Mouse (Mus musculus) embryonic facial prominence, embryonic 11.5 days (tissue): ENCODE data around the gene 1810062G17Rik. TPM values are rescaled to one million over a fixed set of nuclear protein-coding genes. Genes with fewer than 3 reads are reported as not detected.

Experiments used
- ATAC-seq: fragments of 200-750 bp; cut with Nextera tagmentation; replicated peaks from 2 replicates; pipeline ENCODE4 v1.8.0; 2017; ENCODE audit warnings: low read depth; ENCODE audit not compliant: insufficient number of reproducible peaks, low FRiP score, low TSS enrichment
- DNase-seq: peaks from one replicate; pipeline ENCODE4 v3.0.0-alpha.2; 2015; ENCODE audit warnings: low spot score
- H3K27ac ChIP-seq: fragments of 300-500 bp; sonication (generic); replicated peaks from 2 replicates; pipeline ENCODE4 v1.5.1; 2014; ENCODE audit warnings: mild to moderate bottlenecking, low read depth, low read length, control low read depth
- H3K27me3 ChIP-seq: fragments of 300-500 bp; sonication (generic); 2 replicates; pipeline ENCODE4 v1.6.1; 2014; ENCODE audit warnings: mild to moderate bottlenecking, low read length, moderate library complexity, mixed read lengths; ENCODE audit not compliant: control insufficient read depth, insufficient read depth
- H3K36me3 ChIP-seq: fragments of 300-500 bp; sonication (generic); replicated peaks from 2 replicates; pipeline ENCODE4 v1.6.1; 2014; ENCODE audit warnings: low read depth, mild to moderate bottlenecking, low read length, moderate library complexity, mixed read lengths; ENCODE audit not compliant: control insufficient read depth, insufficient read depth
- H3K4me1 ChIP-seq: fragments of 300-500 bp; sonication (generic); 2 replicates; pipeline ENCODE4 v1.6.1; 2014; ENCODE audit warnings: low read length, mixed read lengths; ENCODE audit not compliant: control insufficient read depth, insufficient read depth
- H3K4me2 ChIP-seq: fragments of 300-500 bp; sonication (generic); 2 replicates; pipeline ENCODE4 v1.6.1; 2014; ENCODE audit warnings: low read depth, mild to moderate bottlenecking, control low read depth, low read length, moderate library complexity
- H3K4me3 ChIP-seq: fragments of 300-500 bp; sonication (generic); 2 replicates; pipeline ENCODE4 v1.5.1; 2014; ENCODE audit warnings: low read depth, low read length, control low read depth
- H3K9ac ChIP-seq: fragments of 300-500 bp; sonication (generic); replicated peaks from 2 replicates; pipeline ENCODE4 v1.6.1; 2014; ENCODE audit warnings: mild to moderate bottlenecking, control low read depth, low read length
- H3K9me3 ChIP-seq: fragments of 300-500 bp; sonication (generic); replicated peaks from 2 replicates; pipeline ENCODE4 v1.6.1; 2016; ENCODE audit warnings: mild to moderate bottlenecking, low read length, inconsistent platforms, mixed read lengths; ENCODE audit not compliant: control insufficient read depth
- WGBS: fragments of 180-500 bp; shearing (Covaris S2); extraction: QIAGEN DNeasy Blood & Tissue Kit; methylation state at CpG from one replicate; pipeline ENCODE4 v1.1.7; 2014; 5-methylcytosine and 5-hydroxymethylcytosine counted together
- polyA plus RNA-seq: library from polyadenylated mRNA; unstranded; fragments of >200 nt; fragmentation: Nextera tagmentation; extraction: Ambion mirVana; gene quantifications from 2 replicates; pipeline ENCODE4 v1.2.1, GENCODE M21; 2014

Gene 1810062G17Rik
- polyA plus RNA-seq, 1 experiment from 2014 or later = 0.39 TPM

DNA sequence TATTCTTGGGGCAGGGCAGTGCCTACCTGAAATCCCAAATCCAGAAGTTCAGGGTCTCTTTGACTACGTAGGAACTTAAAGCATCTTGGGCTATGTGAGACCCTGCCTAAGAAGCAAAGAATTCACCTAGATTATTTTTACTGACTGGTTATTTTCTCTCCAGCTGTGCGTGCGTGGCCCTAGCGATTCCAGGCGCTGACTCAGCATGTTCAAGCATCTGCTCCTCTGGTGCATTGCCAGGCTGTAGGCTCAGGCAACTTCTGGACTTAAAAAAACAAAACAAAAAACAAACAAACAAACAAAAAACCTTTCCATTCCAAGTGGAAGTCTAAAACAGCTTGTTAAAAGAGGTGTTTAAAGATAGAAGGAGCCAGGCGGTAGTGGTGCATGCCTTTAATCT is 22.5 kb downstream of the 1810062G17Rik start:
- no peaks in the 10 kb centered on the region for H3K27me3 ChIP-seq
- H3K27ac ChIP-seq = no peak overlapping the region
- H3K4me2 ChIP-seq = no peak overlapping the region
- no peak overlapping the region for H3K4me3 ChIP-seq
- H3K9me3 ChIP-seq = no peaks in the 10 kb centered on the region
- no peaks in the 10 kb centered on the region for H3K36me3 ChIP-seq
- DNase-seq = no peak
- WGBS = 86% methylated on average over 6 of the region's 6 CpGs
- no peak for ATAC-seq
- H3K9ac ChIP-seq = no peak overlapping the region
- H3K4me1 ChIP-seq = no peaks in the 10 kb centered on the region

- H3K27me3 ChIP-seq = no peaks in the 10 kb centered on the region
- 95% methylated on average over 7 of the region's 7 CpGs for WGBS
These were observed 23.7 kb downstream of the 1810062G17Rik start for GRCm38 (mm10) chr3:36499418-36499817.

GRCm38 (mm10) chr3:36500976-36501375 is 25.2 kb downstream of the 1810062G17Rik start:
- no peak overlapping the region for H3K27ac ChIP-seq
- H3K9ac ChIP-seq = no peak overlapping the region
- ATAC-seq = no peak
- no peaks in the 10 kb centered on the region for H3K4me1 ChIP-seq
- H3K27me3 ChIP-seq = no peaks in the 10 kb centered on the region
- no peak overlapping the region for H3K4me2 ChIP-seq
- H3K4me3 ChIP-seq = no peak overlapping the region
- H3K36me3 ChIP-seq = no peaks in the 10 kb centered on the region
- no peak for DNase-seq
- no peaks in the 10 kb centered on the region for H3K9me3 ChIP-seq
- WGBS = 87% methylated on average over 8 of the region's 8 CpGs

More at GRCm38 (mm10) chr3:36499418-36499817, 23.7 kb downstream of the 1810062G17Rik start:
- Histone ChIP-seq H3K36me3 (no peaks in the 10 kb centered on the region), H3K4me1 (no peaks in the 10 kb centered on the region), H3K9me3 (no peaks in the 10 kb centered on the region), H3K4me3 (no peak overlapping the region), H3K27ac (no peak overlapping the region), H3K9ac (no peak overlapping the region), H3K4me2 (no peak overlapping the region)
- no peak for ATAC-seq
- no peak for DNase-seq

GRCm38 (mm10) chr3:36501546-36501945 is 25.8 kb downstream of the 1810062G17Rik start:
- ATAC-seq = no peak
- WGBS = 76% methylated on average over 7 of the region's 7 CpGs
- no peaks in the 10 kb centered on the region for H3K9me3 ChIP-seq

GRCm38 (mm10) chr3:36505306-36505705 is 29.6 kb downstream of the 1810062G17Rik start:
- Histone ChIP-seq H3K36me3 (no peaks in the 10 kb centered on the region), H3K9me3 (no peaks in the 10 kb centered on the region), H3K27me3 (no peaks in the 10 kb centered on the region), H3K4me1 (no peaks in the 10 kb centered on the region), H3K27ac (no peak overlapping the region), H3K4me2 (no peak overlapping the region), H3K9ac (no peak overlapping the region), H3K4me3 (no peak overlapping the region)
- 81% methylated on average over 8 of the region's 8 CpGs for WGBS
- DNase-seq (no peak), ATAC-seq (no peak)

More at GRCm38 (mm10) chr3:36501546-36501945, 25.8 kb downstream of the 1810062G17Rik start:
- H3K9ac ChIP-seq = no peak overlapping the region
- no peaks in the 10 kb centered on the region for H3K4me1 ChIP-seq
- no peak for DNase-seq
- H3K4me2 ChIP-seq = no peak overlapping the region
- no peaks in the 10 kb centered on the region for H3K36me3 ChIP-seq
- H3K27ac ChIP-seq = no peak overlapping the region
- no peak overlapping the region for H3K4me3 ChIP-seq
- no peaks in the 10 kb centered on the region for H3K27me3 ChIP-seq

DNA sequence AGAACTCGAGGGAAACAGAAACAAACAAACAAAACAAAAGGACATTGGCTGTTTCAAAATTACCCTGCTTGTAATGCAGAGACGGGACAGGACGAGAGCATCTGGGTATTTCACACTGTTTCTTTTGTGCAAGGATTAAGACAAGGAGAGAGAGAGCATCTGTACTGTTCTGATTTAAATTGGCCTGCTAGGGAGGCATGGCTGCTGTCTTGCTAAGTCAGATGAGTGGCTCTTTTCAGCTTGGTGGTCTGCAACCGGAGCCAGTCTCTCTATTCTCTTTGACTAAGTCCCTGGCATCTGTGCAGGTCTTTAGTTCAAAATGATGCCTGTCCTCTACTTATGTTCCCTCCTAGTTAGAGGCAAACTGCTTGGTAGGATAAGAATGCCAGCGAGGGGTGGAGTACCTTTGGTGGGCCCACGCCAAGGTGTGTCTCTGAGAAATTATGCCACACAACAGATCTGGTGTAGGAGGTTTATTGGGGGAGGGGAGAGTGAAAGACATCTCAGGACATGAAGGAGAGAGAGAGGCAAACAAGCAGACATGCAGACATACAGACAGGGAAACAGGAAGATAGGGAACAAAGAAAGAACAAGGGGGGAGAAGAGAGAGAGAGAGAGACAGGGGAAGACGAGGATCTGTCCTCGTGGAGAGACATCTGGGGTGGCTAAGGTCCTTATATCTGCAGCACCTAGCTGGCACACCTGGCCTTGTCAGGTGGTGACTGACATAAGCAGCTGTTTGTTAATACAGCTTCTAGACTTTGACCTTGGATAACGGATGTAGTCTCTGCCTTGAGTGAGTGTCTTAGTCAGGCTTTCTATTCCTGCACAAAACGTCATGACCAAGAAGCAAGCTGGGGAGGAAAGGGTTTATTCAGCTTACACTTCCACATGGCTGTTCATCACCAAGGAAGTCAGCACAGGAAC is 30.3 kb downstream of the 1810062G17Rik start:
- Histone ChIP-seq H3K4me2 (no peak overlapping the region), H3K9me3 (no peaks in the 10 kb centered on the region), H3K27ac (no peak overlapping the region), H3K9ac (no peak overlapping the region), H3K4me1 (no peaks in the 10 kb centered on the region), H3K4me3 (no peak overlapping the region), H3K36me3 (no peaks in the 10 kb centered on the region), H3K27me3 (no peaks in the 10 kb centered on the region)
- 61% methylated on average over 10 of the region's 10 CpGs for WGBS
- ATAC-seq = no peak
- DNase-seq = no peak

DNA sequence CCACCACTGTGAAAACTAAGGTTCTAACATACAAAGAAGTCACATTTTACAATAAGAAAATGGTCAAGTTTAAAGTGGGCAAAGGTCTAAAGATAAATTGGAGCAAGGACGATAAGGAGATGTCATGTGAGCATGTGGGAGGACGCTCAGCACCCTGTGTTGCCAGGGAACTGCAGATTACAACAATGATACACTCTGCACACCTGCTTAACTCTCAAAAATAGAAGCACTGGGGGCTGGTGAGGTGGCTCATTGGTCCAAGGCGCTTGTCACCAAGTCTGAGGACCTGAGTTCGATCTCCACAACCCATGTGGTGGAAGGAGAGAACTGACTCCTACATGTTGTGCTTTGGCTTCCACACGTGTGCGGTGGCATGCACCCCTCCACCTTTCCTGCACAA is 35.8 kb downstream of the 1810062G17Rik start:
- DNase-seq (no peak), ATAC-seq (no peak)
- 83% methylated on average over 6 of the region's 6 CpGs for WGBS

GRCm38 (mm10) chr3:36516196-36516595 is 40.5 kb downstream of the 1810062G17Rik start:
- Histone ChIP-seq H3K4me1 (no peaks in the 10 kb centered on the region), H3K27ac (no peak overlapping the region), H3K4me3 (no peak overlapping the region), H3K36me3 (no peaks in the 10 kb centered on the region), H3K4me2 (no peak overlapping the region), H3K9me3 (no peaks in the 10 kb centered on the region), H3K27me3 (peaks cover 12% of the 10 kb centered on the region), H3K9ac (no peak overlapping the region)
- 83% methylated on average over 9 of the region's 9 CpGs for WGBS
- ATAC-seq (no peak), DNase-seq (no peak)

More for the DNA sequence above, 35.8 kb downstream of the 1810062G17Rik start:
- no peak overlapping the region for H3K4me3 ChIP-seq
- H3K4me1 ChIP-seq = no peaks in the 10 kb centered on the region
- no peaks in the 10 kb centered on the region for H3K36me3 ChIP-seq
- H3K4me2 ChIP-seq = no peak overlapping the region
- no peaks in the 10 kb centered on the region for H3K27me3 ChIP-seq
- H3K27ac ChIP-seq = no peak overlapping the region
- H3K9me3 ChIP-seq = no peaks in the 10 kb centered on the region
- no peak overlapping the region for H3K9ac ChIP-seq
